Mouse (Mus musculus): ENCODE measurements around the gene Gm2832.
"Not testable (repeated sequence)": the region's sequence is repeated elsewhere in the genome, so short reads cannot be mapped to it uniquely, and the experiment has no call there.

DNA sequence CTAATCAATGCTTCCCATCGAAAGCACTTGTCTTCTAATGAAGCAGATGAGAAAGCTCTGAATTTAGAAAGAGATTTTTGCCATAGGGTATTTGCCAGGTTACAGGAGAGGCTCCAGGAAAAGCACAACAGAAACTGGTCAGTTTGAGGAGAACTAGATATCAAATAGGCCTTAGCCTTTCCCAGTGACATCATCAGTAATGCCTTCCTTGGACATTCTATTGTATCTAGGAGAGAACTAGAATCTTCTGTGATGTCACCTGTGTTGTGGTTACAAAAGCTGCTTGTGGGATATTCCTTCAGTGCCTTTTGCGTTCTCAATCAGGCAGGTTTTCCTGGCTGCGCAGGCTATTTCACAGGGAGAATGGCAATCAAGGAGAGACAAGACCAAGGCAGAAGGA lies at the start of gene Gm2832:
- not testable (repeated sequence) for TF ChIP-seq CTCF, POLR2A (IDR thresholded peaks at IDR 0.05; ENCODE audit: insufficient read depth, low read depth, low read length)

Measured in olfactory bulb, adult 2 months (tissue).